Mouse (Mus musculus) liver, adult 2 months (tissue): ENCODE results near the gene Hpse2. TPM values are rescaled to one million over a fixed set of nuclear protein-coding genes. Genes with fewer than 3 reads are reported as not detected.
A peak's percentile ranks its signal among the peaks of the same experiment; 100 is the strongest.

Source experiments
- DNase-seq: peaks from one replicate; pipeline ENCODE4 v3.0.0-alpha.2; 2011; ENCODE audit warnings: low read depth, low spot score; ENCODE audit errors: extremely low read depth
- H3K27ac ChIP-seq: fragments of 200-500 bp; replicated peaks from 2 replicates; pipeline ENCODE4 v1.5.1; 2012; ENCODE audit warnings: low read depth, mild to moderate bottlenecking, control low read depth, inconsistent platforms, low read length; ENCODE audit not compliant: insufficient read depth
- H3K27me3 ChIP-seq: fragments of 200-500 bp; 2 replicates; pipeline ENCODE4 v1.6.1; 2012; ENCODE audit warnings: mild to moderate bottlenecking, moderate library complexity, low read length, inconsistent platforms; ENCODE audit not compliant: control insufficient read depth, insufficient read depth
- H3K36me3 ChIP-seq: fragments of 200-500 bp; 2 replicates; pipeline ENCODE4 v1.6.1; 2012; ENCODE audit warnings: low read length, inconsistent platforms; ENCODE audit not compliant: control insufficient read depth, insufficient read depth
- H3K4me1 ChIP-seq: fragments of 200-500 bp; 2 replicates; pipeline ENCODE4 v1.6.1; 2011; ENCODE audit warnings: low read length; ENCODE audit not compliant: control insufficient read depth, insufficient read depth
- H3K4me3 ChIP-seq: fragments of 200-500 bp; 2 replicates; pipeline ENCODE4 v1.5.1; 2011; ENCODE audit warnings: low read depth, mild to moderate bottlenecking, control low read depth, low read length, moderate library complexity; ENCODE audit not compliant: insufficient read depth
- H3K79me2 ChIP-seq: fragments of 200-500 bp; 2 replicates; pipeline ENCODE4 v1.6.1; 2012; ENCODE audit warnings: inconsistent platforms, mild to moderate bottlenecking, low read length, moderate library complexity; ENCODE audit not compliant: control insufficient read depth, insufficient read depth
- H3K9ac ChIP-seq: fragments of 200-500 bp; 2 replicates; pipeline ENCODE4 v1.6.1; 2012; ENCODE audit warnings: low read depth, mild to moderate bottlenecking, control low read depth, inconsistent platforms, low read length
- CTCF ChIP-seq: fragments of 200-500 bp; IDR thresholded peaks from 2 replicates; pipeline ENCODE4 v1.5.1; 2011; ENCODE audit warnings: low read depth, low read length, control low read depth
- POLR2A ChIP-seq: fragments of 200-500 bp; IDR thresholded peaks from 2 replicates; pipeline ENCODE4 v1.6.1; 2011; ENCODE audit warnings: low read length, control low read depth; ENCODE audit not compliant: insufficient read depth; ENCODE audit errors: extremely low read depth
- WGBS: fragments of 180-500 bp; shearing (Covaris S2); methylation state at CpG from one replicate; pipeline ENCODE4 v1.1.7; 2018; 5-methylcytosine and 5-hydroxymethylcytosine counted together
- polyA plus RNA-seq: library from polyadenylated mRNA; depleted of rRNA; stranded (reverse); fragments of >200 nt; gene quantifications from 2 replicates; pipeline ENCODE4 v1.2.3, GENCODE M21; 2012
- total RNA-seq: library from RNA; depleted of rRNA; stranded (reverse); fragments of >200 nt; gene quantifications from 2 replicates; pipeline ENCODE4 v1.2.3, GENCODE M21; 2014

The Hpse2 gene
- total and polyA plus RNA-seq, 2 experiments: not detected

- no peak overlapping the region for H3K4me3 ChIP-seq
- H3K9ac ChIP-seq: no peak overlapping the region
- TF ChIP-seq CTCF: no peak
- TF ChIP-seq POLR2A: no peak
- H3K79me2 ChIP-seq: no peaks in the 10 kb centered on the region
- no peaks in the 10 kb centered on the region for H3K36me3 ChIP-seq
- H3K27me3 ChIP-seq: no peaks in the 10 kb centered on the region; the same call in 1 of the 2 replicates
- 89% methylated on average over 3 of the region's 3 CpGs for WGBS
- H3K27ac ChIP-seq: no peak overlapping the region
- DNase-seq: no peak
- no peaks in the 10 kb centered on the region for H3K4me1 ChIP-seq
These were observed 300.9 kb downstream of the Hpse2 start for GRCm38 (mm10) chr19:43087216-43087615.

- WGBS: 53% methylated on average over 2 of the region's 2 CpGs
- Histone ChIP-seq H3K79me2 (no peaks in the 10 kb centered on the region), H3K9ac (no peak overlapping the region), H3K27ac (no peak overlapping the region), H3K36me3 (no peaks in the 10 kb centered on the region), H3K4me3 (no peak overlapping the region), H3K27me3 (no peaks in the 10 kb centered on the region), H3K4me1 (no peaks in the 10 kb centered on the region)
- TF ChIP-seq POLR2A: no peak
- no peak for TF ChIP-seq CTCF
- DNase-seq: peak; percentile 21
These were observed 324.0 kb downstream of the Hpse2 start for GRCm38 (mm10) chr19:43064155-43064554.

- no peak overlapping the region for H3K9ac ChIP-seq
- H3K79me2 ChIP-seq: no peaks in the 10 kb centered on the region
- no peaks in the 10 kb centered on the region for H3K4me1 ChIP-seq
- H3K4me3 ChIP-seq: no peak overlapping the region
- no peak for DNase-seq
- no peaks in the 10 kb centered on the region for H3K36me3 ChIP-seq
- no peak overlapping the region for H3K27ac ChIP-seq
- 54% methylated on average over 4 of the region's 4 CpGs for WGBS
- TF ChIP-seq CTCF (no peak), POLR2A (no peak)
- H3K27me3 ChIP-seq: no peaks in the 10 kb centered on the region
These were observed 343.6 kb downstream of the Hpse2 start for GRCm38 (mm10) chr19:43044506-43044905.

GRCm38 (mm10) chr19:43042721-43043120 is 345.4 kb downstream of the Hpse2 start:
- TF ChIP-seq CTCF: no peak
- no peak for TF ChIP-seq POLR2A
- no peak overlapping the region for H3K27ac ChIP-seq
- WGBS: 88% methylated on average over 2 of the region's 2 CpGs

GRCm38 (mm10) chr19:43042211-43042610 is 345.9 kb downstream of the Hpse2 start:
- 76% methylated on average over 2 of the region's 2 CpGs for WGBS

More at GRCm38 (mm10) chr19:43042721-43043120, 345.4 kb downstream of the Hpse2 start:
- no peak overlapping the region for H3K9ac ChIP-seq
- no peaks in the 10 kb centered on the region for H3K4me1 ChIP-seq
- H3K4me3 ChIP-seq: no peak overlapping the region
- H3K79me2 ChIP-seq: no peaks in the 10 kb centered on the region
- no peak for DNase-seq
- H3K27me3 ChIP-seq: no peaks in the 10 kb centered on the region
- H3K36me3 ChIP-seq: no peaks in the 10 kb centered on the region

GRCm38 (mm10) chr19:43036381-43036780 is 351.8 kb downstream of the Hpse2 start:
- no peaks in the 10 kb centered on the region for H3K4me1 ChIP-seq
- H3K36me3 ChIP-seq: no peaks in the 10 kb centered on the region
- 80% methylated on average over 4 of the region's 4 CpGs for WGBS
- no peaks in the 10 kb centered on the region for H3K27me3 ChIP-seq
- no peak overlapping the region for H3K27ac ChIP-seq
- no peaks in the 10 kb centered on the region for H3K79me2 ChIP-seq
- no peak for DNase-seq
- no peak overlapping the region for H3K9ac ChIP-seq
- no peak overlapping the region for H3K4me3 ChIP-seq
- TF ChIP-seq CTCF: no peak
- no peak for TF ChIP-seq POLR2A

More at GRCm38 (mm10) chr19:43042211-43042610, 345.9 kb downstream of the Hpse2 start:
- TF ChIP-seq CTCF (no peak), POLR2A (no peak)
- Histone ChIP-seq H3K4me3 (no peak overlapping the region), H3K79me2 (no peaks in the 10 kb centered on the region), H3K27me3 (no peaks in the 10 kb centered on the region), H3K36me3 (no peaks in the 10 kb centered on the region), H3K9ac (no peak overlapping the region), H3K27ac (no peak overlapping the region), H3K4me1 (no peaks in the 10 kb centered on the region)
- DNase-seq: no peak
